Mouse (Mus musculus): ENCODE measurements at regions not wholly inside any gene's neighbourhood (a gene's known extent, or its start where the extent isn't known, plus 50 kb on each side); places are given as distances from the start of the nearest gene placed in this dataset.

DNA sequence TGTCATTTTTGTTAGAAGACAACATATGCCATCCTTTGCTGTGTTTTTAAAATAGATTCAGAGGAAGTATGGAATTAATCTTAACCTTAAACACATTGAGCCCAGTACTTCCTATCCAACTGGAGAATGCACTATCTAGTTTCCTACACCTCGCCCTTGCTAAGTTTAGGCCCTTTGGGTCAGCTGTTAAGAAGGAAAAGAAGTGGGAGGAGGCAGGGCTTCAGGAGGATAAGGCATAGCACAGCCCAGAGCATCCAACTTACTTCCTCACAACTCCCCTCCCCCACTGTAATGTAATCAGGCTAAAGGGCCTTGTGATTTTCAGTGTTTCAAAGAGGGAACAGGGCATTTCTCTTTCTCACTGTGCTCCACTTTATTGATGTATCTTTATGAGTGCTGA, 88.7 kb upstream of the Vav3 start:
- Histone ChIP-seq H3K79me2 (ENCODE audit: control insufficient read depth, insufficient read depth, low read length, poor library complexity) (no peaks in the 10 kb centered on the region), H3K4me3 (ENCODE audit: control insufficient read depth in 1 of 2, insufficient read depth in 1 of 2, low read depth in 2 of 2, low read length in 2 of 2) (no peak overlapping the region), H3K36me3 (ENCODE audit: control insufficient read depth in 1 of 2, insufficient read depth in 2 of 2, low read length in 2 of 2) (no peaks in the 10 kb centered on the region), H3K9ac (ENCODE audit: control insufficient read depth, low read depth, low read length, poor library complexity, severe bottlenecking) (no peak overlapping the region), H3K4me1 (ENCODE audit: control insufficient read depth in 1 of 2, insufficient read depth in 2 of 2, low read length in 2 of 2) (peaks cover 0 to 6% of the 10 kb centered on the region in 2 experiments; a peak in 1 of 4 replicates), H3K27me3 (ENCODE audit: control insufficient read depth in 1 of 2, insufficient read depth in 2 of 2, low read length in 2 of 2) (no peaks in the 10 kb centered on the region), H3K9me3 (replicated peaks; ENCODE audit: insufficient read depth, low read length) (no peaks in the 10 kb centered on the region), H3K27ac (ENCODE audit: control insufficient read depth, low read depth, low read length) (no peak overlapping the region)
- peak; percentile 26 to 28; a peak in 2 of 4 replicates for TF ChIP-seq EP300 (IDR thresholded peaks at IDR 0.05; ENCODE audit: low read depth in 1 of 2, low read length in 2 of 2)
- peak; percentile 29; the same call in 1 of the 2 replicates for TF ChIP-seq TAL1 (IDR thresholded peaks at IDR 0.05; ENCODE audit: low read length)
- no peak for TF ChIP-seq NRF1 (IDR thresholded peaks at IDR 0.05; ENCODE audit: insufficient read depth, low read depth, low read length, poor library complexity, severe bottlenecking)
- peak; percentile 29 for DNase-seq (ENCODE audit: low read depth, low spot score)

DNA sequence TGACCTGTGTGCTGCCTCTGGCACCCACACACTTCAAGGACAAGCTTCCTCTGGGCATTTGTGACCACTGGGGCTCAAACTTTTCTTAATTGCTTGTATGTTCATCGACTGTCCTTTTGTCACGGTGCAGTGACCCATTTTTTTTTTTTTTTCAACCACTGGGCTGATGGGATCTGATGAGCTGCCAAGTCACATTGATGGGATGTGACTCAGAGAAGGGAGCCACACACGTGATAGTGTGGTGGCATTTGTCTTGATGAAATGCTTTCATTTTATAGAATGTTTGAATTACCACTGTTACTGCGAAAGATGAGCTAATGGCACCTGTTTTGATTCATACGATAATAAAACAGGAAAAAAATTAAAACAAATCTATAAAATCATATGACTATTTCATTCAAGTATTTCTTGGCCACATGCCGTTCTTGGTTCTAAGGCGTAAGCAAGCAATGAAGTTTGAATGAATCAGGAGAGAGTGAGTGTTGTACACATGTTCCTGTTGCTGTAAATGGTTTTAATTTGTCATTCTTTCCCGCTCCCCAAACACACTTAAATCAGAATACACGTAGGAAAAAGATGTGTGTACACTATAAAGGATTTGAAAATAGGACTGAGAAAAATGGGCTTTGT, 86.3 kb upstream of the Vav3 start:
- Histone ChIP-seq H3K9me3 (replicated peaks; ENCODE audit: insufficient read depth, low read length) (no peaks in the 10 kb centered on the region), H3K36me3 (ENCODE audit: control insufficient read depth in 1 of 2, insufficient read depth in 2 of 2, low read length in 2 of 2) (no peaks in the 10 kb centered on the region), H3K4me1 (ENCODE audit: control insufficient read depth in 1 of 2, insufficient read depth in 2 of 2, low read length in 2 of 2) (peaks cover 0 to 6% of the 10 kb centered on the region in 2 experiments; a peak in 1 of 4 replicates), H3K9ac (ENCODE audit: control insufficient read depth, low read depth, low read length, poor library complexity, severe bottlenecking) (no peak overlapping the region), H3K27me3 (ENCODE audit: control insufficient read depth in 1 of 2, insufficient read depth in 2 of 2, low read length in 2 of 2) (no peaks in the 10 kb centered on the region), H3K79me2 (ENCODE audit: control insufficient read depth, insufficient read depth, low read length, poor library complexity) (no peaks in the 10 kb centered on the region), H3K4me3 (ENCODE audit: control insufficient read depth in 1 of 2, insufficient read depth in 1 of 2, low read depth in 2 of 2, low read length in 2 of 2) (no peak overlapping the region), H3K27ac (ENCODE audit: control insufficient read depth, low read depth, low read length) (no peak overlapping the region)
- peak; percentile 56; the same call in 1 of the 2 replicates for TF ChIP-seq ZNF384 (IDR thresholded peaks at IDR 0.05; ENCODE audit: low read depth, low read length)
- no peak for TF ChIP-seq TCF12 (IDR thresholded peaks at IDR 0.05; ENCODE audit: low read depth, low read length)
- TF ChIP-seq RAD21 (IDR thresholded peaks at IDR 0.05; ENCODE audit: low read depth, low read length): no peak
- no peak for TF ChIP-seq EP300 (IDR thresholded peaks at IDR 0.05; ENCODE audit: low read depth in 1 of 2, low read length in 2 of 2)
- no peak for TF ChIP-seq POLR2A (IDR thresholded peaks at IDR 0.05; ENCODE audit: control insufficient read depth in 1 of 2, insufficient read depth in 1 of 2, low read depth in 1 of 2, low read length in 2 of 2, poor library complexity in 1 of 2)
- no peak for TF ChIP-seq POLR2AphosphoS2 (IDR thresholded peaks at IDR 0.05; ENCODE audit: low read length)
- DNase-seq (ENCODE audit: low read depth, low spot score): peak; percentile 17

DNA sequence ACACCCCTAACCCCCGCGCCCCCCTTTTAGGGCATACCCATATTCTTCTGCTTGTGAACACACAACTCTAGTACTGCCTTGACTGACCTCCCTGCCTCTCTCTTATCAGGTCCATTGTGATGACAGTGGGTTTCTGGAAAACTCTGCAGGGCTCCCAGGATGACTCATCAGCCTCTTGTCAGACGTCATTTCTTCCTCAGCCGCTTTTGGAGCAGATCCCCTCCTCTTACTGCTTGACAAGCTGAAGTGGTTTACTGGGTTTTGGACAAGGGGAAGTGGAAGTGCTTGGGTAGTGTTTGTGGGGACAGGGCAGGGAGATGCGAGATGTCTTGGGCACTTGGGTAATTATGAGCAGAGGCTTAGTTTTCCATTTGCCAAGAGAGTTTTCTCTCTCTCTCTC, 85.5 kb upstream of the Vav3 start:
- Histone ChIP-seq H3K27me3 (ENCODE audit: control insufficient read depth in 1 of 2, insufficient read depth in 2 of 2, low read length in 2 of 2) (no peaks in the 10 kb centered on the region), H3K27ac (ENCODE audit: control insufficient read depth, low read depth, low read length) (no peak overlapping the region), H3K9ac (ENCODE audit: control insufficient read depth, low read depth, low read length, poor library complexity, severe bottlenecking) (no peak overlapping the region), H3K4me1 (ENCODE audit: control insufficient read depth in 1 of 2, insufficient read depth in 2 of 2, low read length in 2 of 2) (peaks cover 0 to 6% of the 10 kb centered on the region in 2 experiments; a peak in 1 of 4 replicates), H3K4me3 (ENCODE audit: control insufficient read depth in 1 of 2, insufficient read depth in 1 of 2, low read depth in 2 of 2, low read length in 2 of 2) (no peak overlapping the region), H3K9me3 (replicated peaks; ENCODE audit: insufficient read depth, low read length) (no peaks in the 10 kb centered on the region), H3K79me2 (ENCODE audit: control insufficient read depth, insufficient read depth, low read length, poor library complexity) (no peaks in the 10 kb centered on the region), H3K36me3 (ENCODE audit: control insufficient read depth in 1 of 2, insufficient read depth in 2 of 2, low read length in 2 of 2) (no peaks in the 10 kb centered on the region)
- peak; percentile 38 for DNase-seq (ENCODE audit: low read depth, low spot score)
- TF ChIP-seq ZMIZ1 (IDR thresholded peaks at IDR 0.05; ENCODE audit: low read depth, low read length) (no peak), MAFK (IDR thresholded peaks at IDR 0.05; ENCODE audit: borderline replicate concordance, low read depth, low read length) (no peak), EP300 (IDR thresholded peaks at IDR 0.05; ENCODE audit: low read depth in 1 of 2, low read length in 2 of 2) (no peak), RAD21 (IDR thresholded peaks at IDR 0.05; ENCODE audit: low read depth, low read length) (no peak), JUND (IDR thresholded peaks at IDR 0.05; ENCODE audit: low read depth, low read length) (no peak), CHD2 (IDR thresholded peaks at IDR 0.05; ENCODE audit: low read length) (no peak), MXI1 (IDR thresholded peaks at IDR 0.05; ENCODE audit: low read depth, low read length) (no peak), TBP (IDR thresholded peaks at IDR 0.05; ENCODE audit: low read depth, low read length) (no peak), MYC (IDR thresholded peaks at IDR 0.05; ENCODE audit: low read depth, low read length) (no peak), KAT2A (conservative IDR thresholded peaks at IDR 0.05; ENCODE audit: low read depth, low read length) (no peak), SMC3 (IDR thresholded peaks at IDR 0.05; ENCODE audit: low read depth, low read length) (no peak), MYB (IDR thresholded peaks at IDR 0.05; ENCODE audit: low read depth, low read length) (no peak), HCFC1 (IDR thresholded peaks at IDR 0.05; ENCODE audit: low read depth, low read length) (no peak), ETS1 (IDR thresholded peaks at IDR 0.05; ENCODE audit: low read depth, low read length) (no peak), ZKSCAN1 (IDR thresholded peaks at IDR 0.05; ENCODE audit: low read depth, low read length) (no peak), ZNF384 (IDR thresholded peaks at IDR 0.05; ENCODE audit: low read depth, low read length) (no peak), CTCF (IDR thresholded peaks at IDR 0.05 in 2 of 3, conservative IDR thresholded peaks at IDR 0.05 in 1 of 3; ENCODE audit: control insufficient read depth in 1 of 3, insufficient read depth in 1 of 3, low read depth in 2 of 3, low read length in 3 of 3, poor library complexity in 1 of 3, severe bottlenecking in 1 of 3) (no peak), RCOR1 (IDR thresholded peaks at IDR 0.05; ENCODE audit: low read depth, low read length) (no peak)
